Mouse (Mus musculus): ENCODE results near the gene Arl15.

Arl15 gene

GRCm38 (mm10) chr13:114096386-114096785 lies 302.1 kb downstream of the Arl15 start:
- CTCF ChIA-PET = no interaction called here

GRCm38 (mm10) chr13:114101155-114101554 lies 306.9 kb downstream of the Arl15 start:
- CTCF ChIA-PET = no interaction called here

GRCm38 (mm10) chr13:114106083-114106482 lies 311.8 kb downstream of the Arl15 start:
- CTCF ChIA-PET = no interaction called here

DNA sequence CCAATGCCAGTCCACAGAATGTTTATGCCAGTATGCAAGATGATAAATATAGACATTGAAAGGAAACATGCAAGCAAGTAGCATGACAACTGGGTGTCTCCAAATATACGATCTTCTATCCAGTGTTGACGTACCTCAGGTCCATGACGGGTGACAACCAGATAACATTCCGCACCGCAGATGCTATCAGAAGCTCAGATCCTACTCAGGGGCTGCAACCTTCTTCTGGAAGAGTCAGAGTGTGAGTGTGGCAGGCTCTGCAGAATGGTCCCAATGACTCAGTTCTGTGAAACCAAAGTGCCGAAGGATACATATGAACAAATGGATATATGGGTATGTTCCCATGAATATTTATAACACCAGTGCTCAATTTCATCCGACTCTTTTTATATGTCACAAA lies 313.2 kb downstream of the Arl15 start:
- CTCF ChIA-PET = no interaction called here

DNA sequence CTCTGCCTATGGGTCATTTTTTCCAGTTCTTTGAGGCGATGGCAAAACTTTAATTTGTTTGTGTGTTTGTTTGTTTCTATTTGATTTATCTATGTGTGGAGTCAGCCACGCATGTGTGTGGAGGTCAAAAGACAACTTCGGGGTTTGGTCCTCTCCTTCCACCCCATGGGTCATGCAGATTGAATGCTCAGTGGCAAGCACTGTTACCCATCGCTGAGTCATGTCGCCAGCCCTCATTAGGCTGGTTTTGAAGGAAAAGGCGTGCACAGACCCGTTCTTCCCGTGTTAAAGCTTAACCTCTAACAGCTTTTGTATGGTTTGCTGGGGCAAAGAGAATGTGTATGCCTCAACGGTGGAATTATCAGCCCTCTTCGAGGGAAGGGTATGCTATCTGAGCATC lies 315.1 kb downstream of the Arl15 start:
- CTCF ChIA-PET = no interaction called here

DNA sequence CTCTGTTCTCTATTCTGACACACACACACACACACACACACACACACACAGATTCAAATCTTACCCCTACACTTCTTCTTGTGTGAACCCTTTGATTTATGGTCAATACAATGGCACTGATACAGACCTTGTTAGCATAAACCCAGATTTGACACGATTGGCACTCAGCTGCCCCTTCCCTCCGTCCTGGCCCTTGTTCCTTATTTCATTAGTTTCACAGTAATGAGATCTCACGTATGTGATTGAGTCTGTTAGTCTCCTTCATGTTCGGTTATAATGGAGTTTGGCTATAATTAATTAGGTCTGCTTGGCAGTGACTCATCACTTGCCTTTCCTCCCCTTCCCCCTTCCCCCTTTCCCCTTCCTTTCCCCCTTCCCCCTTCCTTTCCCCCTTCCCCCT lies 315.5 kb downstream of the Arl15 start:
- CTCF ChIA-PET = no interaction called here

DNA sequence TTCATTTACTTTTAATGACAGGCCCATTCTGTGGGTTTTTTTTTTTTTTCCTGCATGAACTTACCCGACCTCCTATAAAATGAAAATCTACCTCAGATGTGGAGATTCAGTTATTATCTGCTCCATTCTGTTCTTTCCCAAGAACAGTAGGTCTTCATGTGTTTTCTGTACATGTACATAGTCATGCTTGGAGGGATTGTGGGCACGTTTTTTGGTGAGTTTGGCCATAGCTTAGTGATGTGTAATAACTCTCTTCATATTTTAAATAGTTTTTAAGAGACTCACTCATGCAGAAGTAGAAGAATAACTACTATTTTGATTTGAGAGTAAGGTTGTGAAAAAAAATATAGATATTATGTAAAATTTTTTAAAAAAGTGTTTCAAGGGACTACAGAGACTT lies 319.2 kb downstream of the Arl15 start:
- CTCF ChIA-PET = no interaction called here

DNA sequence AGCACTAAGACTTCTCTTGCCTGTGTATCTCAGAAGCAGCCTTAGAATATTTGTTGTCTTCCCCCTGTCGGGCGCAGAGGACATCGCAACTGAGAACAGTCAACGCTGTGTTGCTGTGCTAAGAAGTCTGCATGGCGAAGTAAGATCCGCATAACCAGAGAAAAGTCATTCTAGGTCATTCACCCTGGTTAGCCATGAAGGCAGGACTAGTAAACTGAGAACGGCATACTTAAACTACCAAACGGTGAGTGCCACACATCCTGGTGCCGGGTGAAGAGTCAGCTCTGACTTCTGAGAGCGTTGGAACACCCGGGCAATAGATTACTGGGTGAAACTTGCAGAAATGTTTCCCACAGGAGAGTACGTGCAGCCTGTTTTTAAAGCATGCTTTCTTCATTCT lies 320.3 kb downstream of the Arl15 start:
- CTCF ChIA-PET = no interaction called here

GRCm38 (mm10) chr13:114115106-114115505 lies 320.8 kb downstream of the Arl15 start:
- CTCF ChIA-PET = no interaction called here

DNA sequence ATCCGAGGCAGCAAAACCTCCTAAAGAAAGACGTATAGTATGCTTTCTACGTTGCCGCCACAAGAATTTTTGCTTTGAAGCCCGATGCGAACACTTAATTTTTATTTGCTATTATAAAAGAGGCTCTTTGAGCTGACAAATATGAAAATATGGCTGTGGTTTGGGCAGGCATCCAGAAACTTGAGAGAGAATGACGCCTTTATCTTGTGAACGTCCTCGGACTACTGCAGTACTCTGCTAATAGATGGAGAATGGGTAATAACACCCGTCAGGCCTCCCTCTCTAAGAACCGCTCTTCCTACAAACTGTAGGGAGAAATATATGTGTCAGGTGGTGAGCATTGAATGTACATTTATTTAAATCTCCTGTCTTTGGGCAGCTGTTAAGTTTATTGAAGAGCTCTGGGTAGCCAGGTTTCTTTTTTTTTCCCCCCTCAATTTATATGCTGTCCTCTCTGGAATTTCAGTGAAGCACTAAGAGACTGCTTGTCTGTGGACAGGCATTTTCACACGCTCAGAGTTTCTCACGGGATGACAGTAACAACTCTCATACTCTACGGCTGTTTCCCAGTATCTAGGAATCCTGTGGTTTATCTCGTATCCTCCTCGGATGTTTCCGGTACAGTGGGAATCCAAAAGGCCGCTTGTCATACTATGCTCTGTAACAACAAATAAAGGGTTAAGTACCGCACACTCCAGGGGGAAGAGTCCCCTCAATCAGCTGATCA lies 324.0 kb downstream of the Arl15 start:
- CTCF ChIA-PET = no interaction called here

DNA sequence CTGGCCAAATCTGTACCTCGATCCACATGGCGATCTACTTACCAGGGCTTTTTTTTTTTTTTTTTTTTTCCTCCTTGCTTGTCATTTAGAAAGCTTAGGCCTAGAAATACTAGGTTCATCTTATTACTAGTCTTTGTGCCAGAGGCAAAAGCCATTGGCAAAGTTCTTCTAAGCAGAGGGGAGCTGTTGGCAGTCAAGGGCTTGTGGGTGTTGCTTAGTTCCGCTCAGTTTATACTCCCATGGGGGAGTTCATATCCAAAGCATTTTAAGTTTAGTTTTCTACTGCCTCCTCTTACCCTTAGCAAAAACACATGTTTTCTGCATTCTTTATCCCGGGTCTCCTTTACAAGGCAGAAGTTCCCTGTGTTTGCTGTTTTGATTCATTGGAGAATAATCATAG lies 325.5 kb downstream of the Arl15 start:
- CTCF ChIA-PET = interaction anchor here (0.6 kb wide), 1 partner anchor 426 kb away, joined by 4 read pairs; no protein-coding TSS in a partner anchor

- CTCF ChIA-PET = no interaction called here
Measured at GRCm38 (mm10) chr13:114121591-114121990, 327.3 kb downstream of the Arl15 start.

DNA sequence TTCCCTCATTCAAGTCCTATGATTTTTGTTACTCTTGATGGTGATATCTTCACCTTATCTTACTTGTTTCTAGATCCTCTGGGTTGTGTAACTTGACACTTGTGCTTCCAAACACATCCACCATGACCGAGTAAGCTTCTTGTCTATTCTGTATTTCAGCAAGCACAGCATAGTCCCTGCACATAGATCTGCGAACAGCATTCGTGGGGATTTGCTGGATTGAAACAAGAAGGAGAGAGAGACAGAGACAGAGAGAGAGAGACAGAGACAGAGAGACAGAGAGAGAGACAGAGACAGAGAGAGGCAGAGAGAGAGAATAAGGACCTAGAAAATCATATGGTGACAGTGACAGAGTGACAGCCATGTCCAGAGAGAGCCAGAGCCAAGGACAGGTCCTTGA lies 329.1 kb downstream of the Arl15 start:
- CTCF ChIA-PET = no interaction called here

DNA sequence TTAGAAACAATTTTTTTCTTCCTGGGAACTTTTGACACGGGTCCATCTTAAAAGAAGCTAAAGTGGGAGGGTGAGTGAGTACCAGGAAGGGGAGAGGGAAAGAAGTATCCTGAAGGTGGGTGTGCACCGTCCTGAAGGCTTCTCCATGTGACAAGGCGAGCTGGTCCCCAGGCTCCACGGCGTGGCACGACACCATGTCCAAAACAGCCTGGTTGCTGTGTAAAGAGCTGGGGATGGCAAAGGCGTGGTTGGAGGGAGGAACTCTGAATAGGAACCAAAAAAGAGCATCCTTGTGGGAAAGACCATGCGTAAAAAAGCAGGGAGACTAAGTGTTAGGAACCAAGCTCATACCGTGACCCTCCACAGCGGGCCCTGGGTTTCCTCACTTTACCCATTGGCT lies 330.1 kb downstream of the Arl15 start:
- CTCF ChIA-PET = no interaction called here

DNA sequence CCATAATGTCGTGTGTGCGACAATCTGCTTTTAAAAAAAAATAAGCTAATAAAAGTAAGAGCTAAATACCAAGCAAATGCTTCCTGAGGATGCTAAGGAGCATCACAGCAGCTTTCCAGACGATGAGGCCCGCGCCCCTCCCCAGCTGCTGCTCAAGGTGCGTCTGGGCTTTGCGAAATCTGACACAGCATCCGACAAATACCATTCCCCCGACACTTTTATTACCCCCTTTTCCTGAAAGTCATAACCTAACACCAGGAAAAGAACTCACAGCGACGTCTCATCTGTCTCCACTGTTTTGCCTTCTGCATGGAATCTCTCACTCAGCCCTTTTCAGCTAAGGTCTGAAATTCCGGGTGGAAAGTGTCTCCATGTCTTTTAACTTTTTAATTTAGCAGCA lies 330.7 kb downstream of the Arl15 start:
- CTCF ChIA-PET = no interaction called here

DNA sequence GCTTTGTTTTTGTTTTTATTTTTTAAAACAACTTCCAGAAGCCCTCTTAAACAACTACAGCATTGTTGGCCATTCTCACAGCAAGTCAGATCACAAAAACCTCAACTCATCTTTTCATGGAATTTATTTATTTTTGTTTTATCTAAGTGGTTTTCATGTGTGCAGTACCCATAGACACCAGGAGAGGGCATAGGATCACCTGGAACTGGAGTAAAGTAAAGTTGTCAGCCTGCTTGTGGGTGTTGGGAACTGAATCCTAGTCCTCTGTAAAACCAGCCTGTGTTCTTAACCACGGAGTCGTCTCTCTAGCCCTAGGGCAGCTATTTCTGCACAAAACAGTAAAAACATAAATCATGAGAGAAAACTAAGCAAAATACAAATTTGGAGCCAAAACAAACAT lies 334.1 kb downstream of the Arl15 start:
- CTCF ChIA-PET = no interaction called here

- CTCF ChIA-PET = no interaction called here
Measured at GRCm38 (mm10) chr13:114129986-114130385, 335.7 kb downstream of the Arl15 start.

DNA sequence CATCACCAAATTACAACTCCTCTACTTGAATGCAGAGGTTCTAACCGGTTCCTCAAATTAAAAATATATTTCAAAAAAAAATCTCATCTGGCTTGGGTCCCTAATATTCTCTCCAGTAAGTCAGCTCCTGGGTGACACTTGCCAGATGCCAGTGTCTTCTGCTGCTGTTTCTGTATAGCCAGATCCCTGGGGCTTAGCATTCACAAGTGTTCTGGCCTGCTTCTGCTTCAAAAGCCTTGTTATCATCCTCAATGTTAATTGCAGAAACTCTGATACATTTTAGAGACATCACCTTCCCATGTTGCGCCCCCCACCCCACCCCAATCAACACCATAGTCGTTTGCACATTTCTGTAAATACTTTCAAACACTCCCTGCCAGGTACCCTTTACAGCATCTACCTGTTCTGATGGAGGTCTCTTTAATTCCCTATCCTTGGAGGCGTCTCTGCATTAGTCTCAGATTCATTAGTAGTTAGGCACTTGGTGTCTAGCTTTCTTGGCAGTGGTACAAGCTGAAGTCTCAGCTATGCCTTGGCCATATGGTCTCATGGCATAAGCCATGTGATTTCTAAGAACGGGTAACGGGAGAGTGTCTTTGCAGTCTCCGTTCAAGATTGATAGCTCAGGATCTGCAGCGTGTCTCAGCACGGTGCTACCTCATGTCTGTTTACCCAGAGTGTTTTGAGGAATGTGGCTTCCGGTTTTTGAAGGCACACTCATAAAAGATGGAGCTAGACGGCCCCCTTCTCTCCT lies 336.4 kb downstream of the Arl15 start:
- CTCF ChIA-PET = no interaction called here

- CTCF ChIA-PET = no interaction called here
Measured at GRCm38 (mm10) chr13:114138921-114139320, 344.6 kb downstream of the Arl15 start.

DNA sequence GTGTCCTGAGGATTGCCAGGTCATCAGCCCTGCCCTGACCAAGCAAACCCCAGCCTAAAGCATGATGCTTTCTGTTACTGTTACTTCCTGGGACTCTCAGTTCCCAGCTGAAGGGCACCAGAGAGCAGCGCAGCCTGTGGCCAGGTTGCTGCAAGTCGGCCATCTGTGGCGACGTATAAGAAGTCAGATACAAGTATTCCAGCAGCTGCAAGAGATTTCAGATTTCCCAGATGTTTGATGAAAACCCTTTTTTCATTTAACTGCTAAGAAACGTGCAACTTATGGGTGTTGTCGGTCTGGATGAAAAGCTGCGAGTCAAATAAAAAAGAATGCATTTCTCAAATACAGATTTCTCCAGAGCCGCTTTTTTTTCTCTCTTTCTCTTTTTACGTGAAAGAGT lies 345.3 kb downstream of the Arl15 start:
- CTCF ChIA-PET = no interaction called here

- CTCF ChIA-PET = no interaction called here
Measured at GRCm38 (mm10) chr13:114142826-114143225, 348.5 kb downstream of the Arl15 start.

DNA sequence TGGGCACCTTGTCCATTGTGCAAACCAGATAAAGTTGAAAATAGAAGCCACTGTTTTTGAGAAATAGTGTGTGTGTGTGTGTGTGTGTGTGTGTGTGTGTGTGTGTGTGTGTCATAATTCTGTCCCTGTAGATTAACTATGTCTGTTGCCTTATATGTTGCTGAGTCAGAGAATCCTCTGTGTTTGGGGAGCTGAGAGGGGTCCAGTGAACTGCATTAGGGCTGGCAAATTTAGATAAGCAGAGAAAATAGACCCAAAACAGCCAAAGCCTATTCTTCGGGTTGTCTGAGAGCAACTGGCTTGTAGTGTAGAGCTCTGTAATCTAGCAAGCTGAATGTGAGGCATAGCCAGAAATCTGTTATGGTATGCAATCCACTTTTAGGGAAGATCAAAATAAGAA lies 348.9 kb downstream of the Arl15 start:
- CTCF ChIA-PET = no interaction called here
